Mouse (Mus musculus) bone marrow macrophage, adult 2 months (primary cell): ENCODE measurements around the gene Slc35e3.
"Not testable (repeated sequence)": the region's sequence is repeated elsewhere in the genome, so short reads cannot be mapped to it uniquely, and the experiment has no call there.

Experiments used
- CTCF ChIP-seq: IDR thresholded peaks from 2 replicates; pipeline ENCODE4 v1.5.1; 2012; ENCODE audit warnings: low read depth, mild to moderate bottlenecking, low read length, moderate library complexity
- POLR2A ChIP-seq: IDR thresholded peaks from 2 replicates; pipeline ENCODE4 v1.6.1; 2012; ENCODE audit warnings: mild to moderate bottlenecking, low read depth, low read length, borderline replicate concordance

- TF ChIP-seq CTCF, POLR2A: not testable (repeated sequence)
Observed at GRCm38 (mm10) chr10:117737498-117737897, 8.7 kb downstream of the Slc35e3 start.
